Mouse (Mus musculus): ENCODE data around the gene Mdfi.

- peak; percentile 73 for TF ChIP-seq CTCF (conservative IDR thresholded peaks at IDR 0.05; ENCODE audit: low read length)
- no peak for TF ChIP-seq POU5F1 (IDR thresholded peaks at IDR 0.05; ENCODE audit: borderline replicate concordance, low read length)
- no peak for TF ChIP-seq NANOG (IDR thresholded peaks at IDR 0.05; ENCODE audit: borderline replicate concordance, low read length)
Measured at GRCm38 (mm10) chr17:47847985-47848384, 13.5 kb upstream of the Mdfi start.
